Mouse (Mus musculus) small intestine, adult 2 months (tissue): ENCODE data around the gene Nek4.

Source experiments
- CTCF ChIP-seq: fragments of 200-500 bp; IDR thresholded peaks from 2 replicates; pipeline ENCODE4 v1.5.1; 2012; ENCODE audit warnings: low read depth, mild to moderate bottlenecking, control low read depth, inconsistent platforms, low read length, moderate library complexity, mixed read lengths; ENCODE audit not compliant: insufficient replicate concordance, insufficient read length; ENCODE audit errors: extremely low read depth
- POLR2A ChIP-seq: fragments of 200-500 bp; IDR thresholded peaks from 2 replicates; pipeline ENCODE4 v1.6.1; 2012; ENCODE audit warnings: low read depth, mild to moderate bottlenecking, control low read depth, inconsistent platforms, low read length, moderate library complexity

DNA sequence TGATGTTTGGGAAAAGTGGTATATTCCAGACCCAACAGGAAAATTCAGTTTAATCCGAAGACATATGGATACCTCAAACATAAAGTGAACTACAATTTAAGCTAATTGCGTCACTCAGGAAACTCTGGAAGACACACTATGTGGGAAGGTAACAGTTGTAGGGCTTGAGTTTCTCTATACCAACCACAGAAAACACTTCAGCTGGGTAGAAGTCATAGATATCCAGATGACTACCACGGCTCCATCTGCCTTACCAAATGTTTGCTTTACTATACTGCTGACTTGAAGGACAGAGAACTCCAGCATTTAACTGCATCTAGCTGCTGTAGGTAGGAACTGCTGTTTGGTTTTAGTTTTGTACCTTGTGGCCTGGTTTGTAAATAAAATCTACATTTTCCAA lies 60.4 kb downstream of the Nek4 start:
- TF ChIP-seq CTCF (no peak), POLR2A (no peak)
